Mouse (Mus musculus): ENCODE data around the gene Usp2. TPM values are rescaled to one million over a fixed set of nuclear protein-coding genes. Genes with fewer than 3 reads are reported as not detected.
A peak's percentile ranks its signal among the peaks of the same experiment; 100 is the strongest.

Usp2 gene
- total and polyA plus RNA-seq, 3 experiments = 3.6 to 13.9 TPM; not detected in 1

DNA sequence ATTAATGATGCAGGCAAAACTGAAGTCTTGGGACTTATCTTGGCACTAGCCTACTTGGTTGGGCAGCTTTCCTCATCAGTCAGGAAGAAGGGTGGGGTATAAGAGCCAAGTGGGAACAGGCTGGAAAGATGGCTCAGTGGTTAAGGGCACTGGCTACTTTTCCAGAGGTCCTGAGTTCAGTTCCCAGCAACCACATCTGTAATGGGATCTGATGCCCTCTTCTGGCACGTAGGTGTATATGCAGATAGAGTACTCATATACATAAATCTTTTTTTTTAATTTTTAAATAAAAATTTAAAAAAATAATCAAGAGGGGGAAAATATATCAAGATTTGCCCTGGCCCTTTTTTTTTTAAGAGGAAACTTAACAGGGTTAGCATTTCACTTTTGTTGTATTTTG, 1.6 kb upstream of the Usp2 start (continued):
- TF ChIP-seq KAT2A (conservative IDR thresholded peaks at IDR 0.05; ENCODE audit: low read depth, low read length) = no peak
- no peak for TF ChIP-seq ELF1 (IDR thresholded peaks at IDR 0.05; ENCODE audit: low read depth, low read length)
- TF ChIP-seq ZNF384 (IDR thresholded peaks at IDR 0.05; ENCODE audit: low read depth, low read length) = peak; percentile 52; the same call in 1 of the 2 replicates
- TF ChIP-seq TCF12 (IDR thresholded peaks at IDR 0.05; ENCODE audit: low read depth, low read length) = no peak
- TF ChIP-seq MAFK (IDR thresholded peaks at IDR 0.05; ENCODE audit: borderline replicate concordance, low read depth, low read length) = no peak
- no peak for TF ChIP-seq NELFE (IDR thresholded peaks at IDR 0.05; ENCODE audit: low read depth, low read length)
- no peak for TF ChIP-seq MEF2A (IDR thresholded peaks at IDR 0.05; ENCODE audit: extremely low read depth, insufficient replicate concordance, low read depth, low read length, poor library complexity, severe bottlenecking)
- no peak for TF ChIP-seq HCFC1 (IDR thresholded peaks at IDR 0.05; ENCODE audit: low read depth, low read length)
- no peak for TF ChIP-seq EP300 (IDR thresholded peaks at IDR 0.05; ENCODE audit: low read depth in 1 of 2, low read length in 2 of 2)
- TF ChIP-seq JUND (IDR thresholded peaks at IDR 0.05; ENCODE audit: low read depth, low read length) = no peak
- peak; percentile 66 for TF ChIP-seq SMC3 (IDR thresholded peaks at IDR 0.05; ENCODE audit: low read depth, low read length)
- TF ChIP-seq ZC3H11A (IDR thresholded peaks at IDR 0.05; ENCODE audit: low read depth, low read length) = peak; percentile 63

DNA sequence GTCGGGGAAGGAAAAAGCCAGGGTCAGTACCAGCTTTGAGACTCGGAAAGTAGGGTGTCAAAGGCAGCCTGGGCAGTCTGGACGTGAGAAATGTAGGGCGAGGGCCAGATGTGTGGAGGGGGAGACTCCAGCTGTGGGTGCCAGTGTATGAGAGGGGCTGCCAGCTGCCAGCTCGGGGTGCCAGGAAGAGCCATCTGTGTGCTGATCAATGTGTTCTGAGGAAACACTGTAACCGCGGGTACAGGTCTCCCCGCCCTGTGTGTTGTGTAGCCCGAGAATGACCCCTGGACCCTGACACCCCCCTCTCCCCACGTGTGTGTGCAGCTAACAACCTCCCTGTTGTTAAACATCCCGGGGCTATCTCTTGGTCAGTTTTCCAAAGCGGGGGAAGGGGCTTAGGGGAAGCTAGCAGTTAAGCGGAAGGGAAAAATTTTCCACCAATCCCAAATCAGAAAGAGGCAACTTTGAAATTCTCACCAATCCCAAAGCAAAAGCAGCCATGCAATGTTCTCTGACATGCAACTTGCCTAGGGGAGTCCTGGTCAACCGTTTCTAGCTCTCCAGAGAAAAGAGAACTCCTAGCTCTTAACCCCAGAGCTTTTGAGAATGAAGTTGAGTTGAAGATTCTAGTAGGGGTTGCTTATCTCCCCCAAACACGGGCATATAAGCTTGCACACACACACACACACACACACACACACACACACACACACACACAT, 579 bp downstream of the Usp2 start:
- no peaks in the 10 kb centered on the region for H3K27me3 ChIP-seq (ENCODE audit: control insufficient read depth in 1 of 2, insufficient read depth in 2 of 2, low read length in 2 of 2)
- H3K9ac ChIP-seq (ENCODE audit: control insufficient read depth, low read depth, low read length, poor library complexity, severe bottlenecking) = peak overlapping the region; percentile 71
- peak; percentile 71 for DNase-seq (ENCODE audit: low read depth, low spot score)
- H3K36me3 ChIP-seq (ENCODE audit: control insufficient read depth in 1 of 2, insufficient read depth in 2 of 2, low read length in 2 of 2) = peaks cover 0 to 3% of the 10 kb centered on the region in 2 experiments; a peak in 1 of 4 replicates
- H3K79me2 ChIP-seq (ENCODE audit: control insufficient read depth, insufficient read depth, low read length, poor library complexity) = no peaks in the 10 kb centered on the region; the same call in 1 of the 2 replicates
- peaks cover 0 to 10% of the 10 kb centered on the region in 2 experiments; a peak in 2 of 4 replicates for H3K4me1 ChIP-seq (ENCODE audit: control insufficient read depth in 1 of 2, insufficient read depth in 2 of 2, low read length in 2 of 2)
- H3K27ac ChIP-seq (ENCODE audit: control insufficient read depth, low read depth, low read length) = peak overlapping the region; percentile 31; the same call in 1 of the 2 replicates
- no peaks in the 10 kb centered on the region for H3K9me3 ChIP-seq (replicated peaks; ENCODE audit: insufficient read depth, low read length)
- TF ChIP-seq ETS1 (IDR thresholded peaks at IDR 0.05; ENCODE audit: low read depth, low read length) (peak; percentile 40; the same call in 1 of the 2 replicates), GATA1 (IDR thresholded peaks at IDR 0.05; ENCODE audit: low read depth, low read length) (peak; percentile 70), MYC (IDR thresholded peaks at IDR 0.05; ENCODE audit: low read depth, low read length) (no peak), SIN3A (IDR thresholded peaks at IDR 0.05; ENCODE audit: low read length) (peak; percentile 66), CHD1 (IDR thresholded peaks at IDR 0.05; ENCODE audit: low read depth, low read length) (0 out of 2 replicates have a peak, but pooled peaks have one; percentile 55), ZMIZ1 (IDR thresholded peaks at IDR 0.05; ENCODE audit: low read depth, low read length) (no peak), RCOR1 (IDR thresholded peaks at IDR 0.05; ENCODE audit: low read depth, low read length) (0 out of 2 replicates have a peak, but pooled peaks have one; percentile 28), MXI1 (IDR thresholded peaks at IDR 0.05; ENCODE audit: low read depth, low read length) (peak; percentile 16; the same call in 1 of the 2 replicates), EP300 (IDR thresholded peaks at IDR 0.05; ENCODE audit: low read depth in 1 of 2, low read length in 2 of 2) (peak; percentile 55 to 64; a peak in 3 of 4 replicates), TCF12 (IDR thresholded peaks at IDR 0.05; ENCODE audit: low read depth, low read length) (peak; percentile 72), MEF2A (IDR thresholded peaks at IDR 0.05; ENCODE audit: extremely low read depth, insufficient replicate concordance, low read depth, low read length, poor library complexity, severe bottlenecking) (no peak), JUND (IDR thresholded peaks at IDR 0.05; ENCODE audit: low read depth, low read length) (no peak), TAL1 (IDR thresholded peaks at IDR 0.05; ENCODE audit: low read length) (peak; percentile 47; the same call in 1 of the 2 replicates)
- H3K4me3 ChIP-seq (ENCODE audit: control insufficient read depth in 1 of 2, insufficient read depth in 1 of 2, low read depth in 2 of 2, low read length in 2 of 2) = peak overlapping the region; percentile 52 to 67

Measured in MEL (cell line).